Mouse (Mus musculus) myocyte (in vitro differentiated cells): ENCODE results near the gene Cc2d2a. TPM values are rescaled to one million over a fixed set of nuclear protein-coding genes. Genes with fewer than 3 reads are reported as not detected.

Source experiments
- H3K27me3 ChIP-seq: one replicate; pipeline ENCODE4 v1.6.1; 2011; ENCODE audit not compliant: control insufficient read depth, insufficient read depth, insufficient read length
- H3K36me3 ChIP-seq: one replicate; pipeline ENCODE4 v1.6.1; 2011; ENCODE audit not compliant: control insufficient read depth, insufficient read depth
- H3K4me2 ChIP-seq: one replicate; pipeline ENCODE4 v1.6.1; 2011; ENCODE audit warnings: low read depth, control low read depth
- H3K4me3 ChIP-seq: one replicate; pipeline ENCODE4 v1.5.1; 2011; ENCODE audit warnings: mild to moderate bottlenecking, control low read depth, moderate library complexity
- H3K79me2 ChIP-seq: one replicate; pipeline ENCODE4 v1.6.1; 2011; ENCODE audit not compliant: control insufficient read depth, insufficient read depth
- H3ac ChIP-seq: one replicate; pipeline ENCODE4 v1.6.1; 2011; ENCODE audit not compliant: control insufficient read depth, insufficient read length
- CEBPB ChIP-seq: IDR thresholded peaks from 2 replicates; pipeline ENCODE4 v1.6.1; 2011; ENCODE audit warnings: mild to moderate bottlenecking, moderate library complexity; ENCODE audit not compliant: poor library complexity, insufficient read depth, severe bottlenecking
- E2F4 ChIP-seq: IDR thresholded peaks from one replicate; pipeline ENCODE4 v1.6.1; 2011; ENCODE audit warnings: mild to moderate bottlenecking, control low read depth, moderate library complexity; ENCODE audit not compliant: insufficient read depth
- MAX ChIP-seq: IDR thresholded peaks from one replicate; pipeline ENCODE4 v1.6.1; 2011; ENCODE audit warnings: low read depth, mild to moderate bottlenecking, control low read depth
- MYOD1 ChIP-seq, 3 experiments: IDR thresholded peaks; one replicate each; pipeline ENCODE4 v1.6.1; 2011; ENCODE audit warnings: control low read depth in 2 of 3, low read depth in 2 of 3, mild to moderate bottlenecking in 2 of 3, moderate library complexity in 1 of 3; ENCODE audit not compliant: insufficient read length in 2 of 3, control insufficient read depth in 1 of 3
- MYOG ChIP-seq, 3 experiments: IDR thresholded peaks; one replicate each; pipeline ENCODE4 v1.6.1; 2011; ENCODE audit warnings: control low read depth in 2 of 3, low read depth in 2 of 3, mild to moderate bottlenecking in 2 of 3; ENCODE audit not compliant: insufficient read length in 2 of 3, control insufficient read depth in 1 of 3, insufficient read depth in 1 of 3
- POLR2A ChIP-seq: IDR thresholded peaks from one replicate; pipeline ENCODE4 v1.6.1; 2011; ENCODE audit warnings: low read depth, mild to moderate bottlenecking, control low read depth, moderate library complexity; ENCODE audit not compliant: insufficient read length
- POLR2AphosphoS2 ChIP-seq: IDR thresholded peaks from one replicate; pipeline ENCODE4 v1.6.1; 2011; ENCODE audit warnings: low read depth, control low read depth; ENCODE audit not compliant: insufficient read length
- REST ChIP-seq: IDR thresholded peaks from one replicate; pipeline ENCODE4 v1.6.1; 2011; ENCODE audit warnings: mild to moderate bottlenecking, control low read depth, moderate library complexity; ENCODE audit not compliant: insufficient read depth, insufficient read length
- SRF ChIP-seq: IDR thresholded peaks from one replicate; pipeline ENCODE4 v1.6.1; 2011; ENCODE audit warnings: low read depth; ENCODE audit not compliant: control insufficient read depth, insufficient read length
- TCF12 ChIP-seq: IDR thresholded peaks from one replicate; pipeline ENCODE4 v1.6.1; 2011; ENCODE audit warnings: mild to moderate bottlenecking, control low read depth; ENCODE audit not compliant: poor library complexity, insufficient read depth, severe bottlenecking
- TCF3 ChIP-seq: IDR thresholded peaks from one replicate; pipeline ENCODE4 v1.6.1; 2011; ENCODE audit warnings: low read depth, control low read depth; ENCODE audit not compliant: insufficient read length
- USF1 ChIP-seq: IDR thresholded peaks from one replicate; pipeline ENCODE4 v1.6.1; 2011; ENCODE audit warnings: low read depth, mild to moderate bottlenecking, control low read depth, moderate library complexity
- polyA plus RNA-seq: library from polyadenylated mRNA; unstranded; fragments of >200 nt; fragmentation: generic; extraction: Trizol; gene quantifications from one replicate; pipeline ENCODE4 v1.2.1, GENCODE M21; 2012; ENCODE audit warnings: missing spikeins

Gene Cc2d2a
- polyA plus RNA-seq, 1 experiment, result 2.4 TPM

DNA sequence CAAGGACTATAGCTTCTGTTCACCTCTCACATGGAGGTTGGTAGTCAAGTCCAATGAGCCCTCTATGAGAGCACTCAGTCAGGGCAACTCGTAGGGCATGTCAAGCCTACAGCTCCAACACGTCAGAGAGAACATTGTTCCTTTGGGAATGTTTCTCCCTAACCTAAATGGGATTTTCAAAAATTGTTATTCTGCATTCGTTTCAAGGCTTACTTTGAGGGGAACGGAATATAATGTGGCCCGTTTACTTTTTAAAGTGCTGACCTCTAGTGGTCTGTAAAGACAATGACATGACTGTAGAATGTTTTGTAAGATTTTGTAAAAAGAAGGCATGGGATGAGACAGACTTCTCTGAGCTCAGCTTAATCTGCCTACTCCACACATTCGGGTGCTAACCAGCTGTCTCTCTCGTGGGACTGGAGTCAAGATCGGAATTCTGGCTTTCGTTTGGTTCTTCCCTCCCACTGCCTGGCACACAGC is 27.5 kb upstream of the Cc2d2a start:
- Histone ChIP-seq H3K4me3 (no peak overlapping the region), H3K4me2 (no peak overlapping the region), H3ac (no peak overlapping the region), H3K27me3 (no peaks in the 10 kb centered on the region), H3K36me3 (no peaks in the 10 kb centered on the region), H3K79me2 (no peaks in the 10 kb centered on the region)
- no peak for TF ChIP-seq POLR2A
- TF ChIP-seq REST, result no peak
- no peak for TF ChIP-seq POLR2AphosphoS2
- no peak for TF ChIP-seq TCF12

DNA sequence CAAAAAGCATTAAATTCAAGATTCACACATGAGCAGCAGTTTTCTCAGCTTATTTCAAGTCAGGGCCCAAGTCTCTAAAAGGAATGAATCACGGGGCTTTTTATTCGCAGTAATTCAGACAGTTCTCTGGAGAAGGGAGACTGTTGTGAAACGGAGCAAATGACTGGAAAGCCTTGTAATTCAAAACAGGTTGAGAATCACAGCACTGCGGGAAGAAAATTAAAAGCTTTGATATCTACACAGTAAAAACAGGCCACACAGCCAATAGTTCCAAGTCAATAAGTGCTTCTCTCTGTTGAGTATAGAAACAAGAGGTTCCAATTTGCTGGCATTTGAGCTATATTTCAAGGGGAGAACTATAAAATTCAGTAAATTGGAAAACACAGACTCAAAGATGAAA is 17.1 kb upstream of the Cc2d2a start:
- no peaks in the 10 kb centered on the region for H3K27me3 ChIP-seq
- H3K4me2 ChIP-seq, result no peak overlapping the region
- no peak for TF ChIP-seq MYOD1 (IDR thresholded peaks at IDR 0.05; ENCODE audit: control insufficient read depth in 1 of 3, insufficient read length in 2 of 3, low read depth in 2 of 3)
- TF ChIP-seq POLR2A, result no peak
- no peak for TF ChIP-seq REST
- no peak for TF ChIP-seq TCF12
- no peak for TF ChIP-seq TCF3
- TF ChIP-seq MYOG (IDR thresholded peaks at IDR 0.05; ENCODE audit: control insufficient read depth in 1 of 3, insufficient read depth in 1 of 3, insufficient read length in 2 of 3, low read depth in 2 of 3), result no peak
- no peak for TF ChIP-seq E2F4
- no peak for TF ChIP-seq CEBPB
- TF ChIP-seq SRF, result no peak
- TF ChIP-seq USF1, result no peak
- no peak for TF ChIP-seq MAX
- no peak for TF ChIP-seq POLR2AphosphoS2

DNA sequence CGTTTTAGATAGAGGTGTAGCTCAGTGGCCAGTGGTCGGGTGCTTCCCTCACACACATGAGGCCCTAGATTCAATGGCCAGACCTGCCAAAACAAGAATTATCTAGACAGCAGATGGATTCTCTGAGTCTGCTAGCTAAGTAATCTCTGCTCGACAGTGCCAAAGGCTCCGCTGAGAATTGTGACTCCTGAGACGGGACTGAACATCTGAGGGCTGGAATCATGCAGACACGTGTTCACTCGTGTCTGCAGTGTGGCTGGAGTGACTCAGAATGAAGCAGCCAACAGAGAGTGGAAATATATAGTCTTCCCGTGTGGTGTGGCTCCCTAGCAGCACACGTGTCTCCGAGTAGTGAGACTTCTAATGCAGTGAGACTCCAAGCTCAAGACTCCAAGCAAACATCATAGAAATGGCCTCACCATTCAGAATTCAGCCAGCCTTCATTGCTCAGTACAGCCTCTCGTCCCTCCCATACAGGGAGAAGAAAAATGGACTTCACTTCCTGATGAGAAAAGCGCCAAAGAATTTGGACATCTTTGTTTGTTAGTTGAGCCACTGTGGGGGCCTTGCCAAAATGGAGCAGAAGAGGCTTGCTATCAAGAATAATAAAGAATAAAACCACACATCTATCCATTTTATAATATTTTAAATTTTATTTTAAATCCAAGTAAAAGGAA is 14.9 kb upstream of the Cc2d2a start:
- Histone ChIP-seq H3K27me3 (no peaks in the 10 kb centered on the region), H3K36me3 (no peaks in the 10 kb centered on the region), H3K79me2 (no peaks in the 10 kb centered on the region), H3ac (no peak overlapping the region), H3K4me3 (no peak overlapping the region), H3K4me2 (no peak overlapping the region)
- TF ChIP-seq REST (no peak), CEBPB (no peak), USF1 (peak; percentile 3)

More for the DNA sequence above, 17.1 kb upstream of the Cc2d2a start:
- no peak overlapping the region for H3ac ChIP-seq
- no peaks in the 10 kb centered on the region for H3K79me2 ChIP-seq
- H3K36me3 ChIP-seq, result no peaks in the 10 kb centered on the region
- H3K4me3 ChIP-seq, result no peak overlapping the region

DNA sequence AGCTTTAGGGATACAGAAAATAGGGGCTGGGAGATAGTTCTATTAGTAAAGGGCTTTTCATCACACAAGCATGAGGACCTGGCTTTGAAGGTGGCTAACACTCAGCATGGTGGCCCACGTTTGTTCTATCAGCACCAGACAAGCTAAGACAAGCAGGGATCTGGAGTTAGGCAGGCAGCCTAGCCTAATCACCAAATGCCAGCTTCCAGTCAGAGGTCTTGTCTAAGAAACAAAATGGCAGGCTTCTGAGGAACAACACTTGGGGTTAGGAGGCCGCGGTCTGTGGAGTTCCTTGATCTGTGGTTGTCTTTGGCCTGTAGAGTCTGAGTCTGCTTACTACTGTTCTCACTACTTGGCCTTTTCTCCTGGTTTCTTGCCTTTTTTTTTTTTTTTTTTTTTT is 648 bp upstream of the Cc2d2a start:
- Histone ChIP-seq H3ac (no peak overlapping the region), H3K27me3 (no peaks in the 10 kb centered on the region), H3K4me3 (peak overlapping the region; percentile 32), H3K36me3 (no peaks in the 10 kb centered on the region), H3K79me2 (no peaks in the 10 kb centered on the region), H3K4me2 (peak overlapping the region; percentile 82)
- TF ChIP-seq POLR2AphosphoS2 (no peak), CEBPB (no peak), MYOD1 (IDR thresholded peaks at IDR 0.05; ENCODE audit: control insufficient read depth in 1 of 3, insufficient read length in 2 of 3, low read depth in 2 of 3) (no peak), E2F4 (no peak), SRF (no peak), USF1 (no peak), MAX (no peak), POLR2A (no peak), MYOG (IDR thresholded peaks at IDR 0.05; ENCODE audit: control insufficient read depth in 1 of 3, insufficient read depth in 1 of 3, insufficient read length in 2 of 3, low read depth in 2 of 3) (no peak), REST (no peak), TCF3 (no peak), TCF12 (no peak)

DNA sequence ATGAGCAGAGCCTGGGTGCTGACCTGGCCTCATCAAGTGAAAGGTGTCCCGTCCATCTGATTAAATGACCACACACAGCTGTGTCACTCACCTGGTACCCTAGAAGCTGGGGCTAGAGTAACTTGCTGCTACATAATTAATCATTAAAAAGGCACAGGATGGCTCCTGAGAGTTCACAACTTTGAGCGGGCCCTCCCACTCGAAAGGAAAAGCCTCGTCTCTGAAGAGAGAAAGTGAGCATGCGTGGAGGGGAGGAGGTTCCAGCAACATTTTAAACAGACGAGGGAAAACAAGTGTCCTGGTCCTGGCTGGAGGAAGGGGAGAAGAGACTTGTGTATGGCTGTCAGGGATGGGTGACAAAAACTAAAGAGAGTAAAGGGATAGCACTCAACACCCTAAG is 1.4 kb downstream of the Cc2d2a start:
- no peaks in the 10 kb centered on the region for H3K27me3 ChIP-seq
- TF ChIP-seq MYOG (IDR thresholded peaks at IDR 0.05; ENCODE audit: control insufficient read depth in 1 of 3, insufficient read depth in 1 of 3, insufficient read length in 2 of 3, low read depth in 2 of 3) (no peak), TCF3 (no peak), SRF (no peak), MYOD1 (IDR thresholded peaks at IDR 0.05; ENCODE audit: control insufficient read depth in 1 of 3, insufficient read length in 2 of 3, low read depth in 2 of 3) (no peak), REST (no peak), E2F4 (no peak), CEBPB (no peak), MAX (no peak), USF1 (no peak)
- no peaks in the 10 kb centered on the region for H3K79me2 ChIP-seq
- no peak overlapping the region for H3ac ChIP-seq
- H3K4me3 ChIP-seq, result no peak overlapping the region
- no peak overlapping the region for H3K4me2 ChIP-seq
- H3K36me3 ChIP-seq, result no peaks in the 10 kb centered on the region
